8 mouse cellular contexts compared by ENCODE assay signal in the genomic region with DNA sequence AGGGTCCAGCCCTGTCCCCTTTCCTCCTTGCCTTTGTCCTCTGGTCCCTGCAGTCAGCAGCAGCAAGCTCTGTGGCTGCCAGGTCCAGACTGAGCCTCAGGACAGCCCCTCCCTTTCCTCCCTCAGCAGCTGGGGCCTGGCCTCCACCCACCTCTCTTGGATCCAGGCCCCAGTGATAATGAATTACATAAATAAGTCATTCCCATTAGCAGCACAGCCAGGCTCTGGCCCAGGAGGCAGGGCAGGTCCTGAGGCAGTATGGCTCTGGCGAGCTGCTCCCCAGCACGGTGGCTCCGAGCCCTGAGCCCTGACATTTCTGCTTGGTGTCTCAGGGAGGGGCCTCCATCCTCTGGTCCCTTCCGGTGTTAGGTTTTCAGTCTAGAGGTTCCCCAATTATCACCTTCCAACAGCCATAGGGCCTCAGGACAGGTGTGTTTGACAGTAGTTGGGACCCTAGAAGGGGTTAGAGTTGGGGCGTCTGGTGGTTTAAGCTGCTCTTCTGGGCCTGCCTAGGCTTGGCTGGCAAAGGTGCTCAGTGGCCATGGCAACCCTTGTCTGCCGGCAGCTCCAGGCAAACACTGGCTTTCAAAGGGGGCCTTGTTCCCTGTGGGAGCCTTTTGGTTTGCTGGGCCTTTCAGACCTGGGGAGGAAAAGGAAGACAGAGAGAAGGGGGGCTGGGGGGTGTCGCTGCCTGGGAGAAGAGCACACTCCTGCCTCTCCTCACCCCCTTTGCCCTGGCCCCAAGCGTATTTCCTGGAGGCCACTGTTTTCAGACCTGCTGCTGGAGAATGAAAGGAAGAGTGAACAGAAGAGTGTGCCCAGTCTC. TPM values are rescaled to one million over a fixed set of nuclear protein-coding genes. Genes with fewer than 3 reads are reported as not detected.
DNase-seq lines count a peak whose midpoint lies in the region; ATAC-seq and TF ChIP-seq lines count a peak whose summit lies in the region.

No protein-coding gene starts in this region.

- WGBS in forebrain, embryonic 12.5 days, result 1% methylated on average over 8 of the region's 8 CpGs
- 9% methylated on average over 8 of the region's 8 CpGs for WGBS in heart, embryonic 16.5 days
- WGBS in liver, postnatal 0 days (ENCODE audit: insufficient replicate concordance), result 36% methylated on average over 8 of the region's 8 CpGs

- peak overlapping the region; percentile 53 for H3K9ac ChIP-seq in forebrain, embryonic 12.5 days
- H3K9ac ChIP-seq in heart, embryonic 16.5 days (ENCODE audit: low read length), result peak overlapping the region; percentile 68
- H3K9ac ChIP-seq in liver, postnatal 0 days (replicated peaks), result no peak overlapping the region

- H3K27ac ChIP-seq in forebrain, embryonic 12.5 days, result peak overlapping the region; percentile 99
- H3K27ac ChIP-seq in heart, embryonic 16.5 days (ENCODE audit: low read length), result peak overlapping the region; percentile 95
- no peak overlapping the region for H3K27ac ChIP-seq in liver, postnatal 0 days (ENCODE audit: low read depth)

- H3K4me3 ChIP-seq in forebrain, embryonic 12.5 days (replicated peaks), result 0 out of 2 replicates have a peak overlapping the region, but pooled peaks have one; percentile 6
- no peak overlapping the region for H3K4me3 ChIP-seq in heart, embryonic 16.5 days (ENCODE audit: low read length)
- no peak overlapping the region for H3K4me3 ChIP-seq in liver, postnatal 0 days (ENCODE audit: low read depth, low read length)

- DNase-seq in urinary bladder, adult 2 months (ENCODE audit: low spot score), result peak; percentile 52
- DNase-seq in urinary bladder, postnatal 10 days (ENCODE audit: low spot score), result no peak
- peak; percentile 82 to 94 for DNase-seq in kidney, postnatal 25 days
- no peak for DNase-seq in liver, postnatal 0 days
- peak; percentile 86 for DNase-seq in ovary, adult 18-20 months (ENCODE audit: low spot score)
- no peak for DNase-seq in spleen, postnatal 4 days (ENCODE audit: low spot score in 2 of 2)

- no peak for TF ChIP-seq EP300 in liver, postnatal 0 days (IDR thresholded peaks at IDR 0.05; ENCODE audit: low read depth)

- no peaks in the 10 kb centered on the region for H3K36me3 ChIP-seq in forebrain, embryonic 12.5 days (replicated peaks)
- no peaks in the 10 kb centered on the region for H3K36me3 ChIP-seq in heart, embryonic 16.5 days (ENCODE audit: control insufficient read depth, insufficient read depth)
- no peaks in the 10 kb centered on the region for H3K36me3 ChIP-seq in liver, postnatal 0 days (replicated peaks; ENCODE audit: insufficient read depth, low read length)

- peak; percentile 90 for ATAC-seq in forebrain, embryonic 12.5 days (ENCODE audit: low FRiP score)
- ATAC-seq in heart, embryonic 16.5 days (replicated peaks; ENCODE audit: extremely low read depth, insufficient read depth, low FRiP score), result peak; percentile 92
- 0 out of 2 replicates have a peak, but pooled peaks have one; percentile 17 for ATAC-seq in liver, postnatal 0 days

- H3K9me3 ChIP-seq in forebrain, embryonic 12.5 days, result no peaks in the 10 kb centered on the region
- no peaks in the 10 kb centered on the region for H3K9me3 ChIP-seq in heart, embryonic 16.5 days (replicated peaks; ENCODE audit: control insufficient read depth, low read length)
- no peaks in the 10 kb centered on the region for H3K9me3 ChIP-seq in liver, postnatal 0 days (ENCODE audit: low read length)

- H3K4me2 ChIP-seq in forebrain, embryonic 12.5 days, result peak overlapping the region; percentile 45
- H3K4me2 ChIP-seq in heart, embryonic 16.5 days (ENCODE audit: low read depth, low read length), result peak overlapping the region; percentile 39
- no peak overlapping the region for H3K4me2 ChIP-seq in liver, postnatal 0 days (ENCODE audit: low read depth, low read length)

- TF ChIP-seq CTCF in liver, postnatal 0 days (IDR thresholded peaks at IDR 0.05; ENCODE audit: low read depth), result no peak

- H3K4me1 ChIP-seq in forebrain, embryonic 12.5 days, result peaks cover 86% of the 10 kb centered on the region
- H3K4me1 ChIP-seq in heart, embryonic 16.5 days (ENCODE audit: control insufficient read depth, insufficient read depth, low read length), result peaks cover 57% of the 10 kb centered on the region
- H3K4me1 ChIP-seq in liver, postnatal 0 days (ENCODE audit: insufficient read depth), result peaks cover 25% of the 10 kb centered on the region

- no peaks in the 10 kb centered on the region for H3K27me3 ChIP-seq in forebrain, embryonic 12.5 days
- H3K27me3 ChIP-seq in heart, embryonic 16.5 days (ENCODE audit: control insufficient read depth, insufficient read depth, low read length), result no peaks in the 10 kb centered on the region
- no peaks in the 10 kb centered on the region for H3K27me3 ChIP-seq in liver, postnatal 0 days (ENCODE audit: insufficient read depth, low read length)

RNA-seq across cellular contexts. Expression of gene Cuedc1, which starts 21.2 kb away (rescaled TPM):
- polyA plus RNA-seq in urinary bladder, adult 2 months (2012; rRNA removed), result 62.4 and 86.0 TPM in 2 replicates
- 41.1 and 42.5 TPM in 2 replicates for polyA plus RNA-seq in forebrain, embryonic 12.5 days (2016; fragmentation: Nextera tagmentation; extraction: Ambion mirVana)
- polyA plus RNA-seq in heart, embryonic 16.5 days (2015; fragmentation: Nextera tagmentation; extraction: Ambion mirVana), result 15.2 and 17.6 TPM in 2 replicates
- polyA plus RNA-seq in liver, postnatal 0 days (2015; fragmentation: Nextera tagmentation; extraction: Ambion mirVana), result 1.2 and 1.6 TPM in 2 replicates

RNA-seq across cellular contexts. Expression of gene Vezf1, which starts 51.0 kb away (rescaled TPM):
- polyA plus RNA-seq in urinary bladder, adult 2 months (2012; rRNA removed), result 33.6 and 47.4 TPM in 2 replicates
- polyA plus RNA-seq in forebrain, embryonic 12.5 days (2016; fragmentation: Nextera tagmentation; extraction: Ambion mirVana), result 84.8 and 91.5 TPM in 2 replicates
- polyA plus RNA-seq in heart, embryonic 16.5 days (2015; fragmentation: Nextera tagmentation; extraction: Ambion mirVana), result 22.3 and 24.3 TPM in 2 replicates
- 6.3 TPM in 2 replicates for polyA plus RNA-seq in liver, postnatal 0 days (2015; fragmentation: Nextera tagmentation; extraction: Ambion mirVana)

Comparison
In these comparisons a context has a peak if more than half of its experiments do, and no peak if none do; other contexts are left out.
1. DNase-seq: peak in urinary bladder, adult 2 months (single experiment), kidney, postnatal 25 days (2 of 2) and ovary, adult 18-20 months (single experiment); none in urinary bladder, postnatal 10 days (single experiment), liver, postnatal 0 days (single experiment) and spleen, postnatal 4 days (0 of 2).
2. ATAC-seq: peak in every context shown above with its lines; median percentile 92 in heart, embryonic 16.5 days; 90 in forebrain, embryonic 12.5 days; 17 in liver, postnatal 0 days.